Mouse (Mus musculus): ENCODE measurements around the gene Vwa1. TPM values are rescaled to one million over a fixed set of nuclear protein-coding genes. Genes with fewer than 3 reads are reported as not detected.

Vwa1 gene
- polyA plus RNA-seq, 1 experiment from 2014 or later: 0.89 TPM

DNA sequence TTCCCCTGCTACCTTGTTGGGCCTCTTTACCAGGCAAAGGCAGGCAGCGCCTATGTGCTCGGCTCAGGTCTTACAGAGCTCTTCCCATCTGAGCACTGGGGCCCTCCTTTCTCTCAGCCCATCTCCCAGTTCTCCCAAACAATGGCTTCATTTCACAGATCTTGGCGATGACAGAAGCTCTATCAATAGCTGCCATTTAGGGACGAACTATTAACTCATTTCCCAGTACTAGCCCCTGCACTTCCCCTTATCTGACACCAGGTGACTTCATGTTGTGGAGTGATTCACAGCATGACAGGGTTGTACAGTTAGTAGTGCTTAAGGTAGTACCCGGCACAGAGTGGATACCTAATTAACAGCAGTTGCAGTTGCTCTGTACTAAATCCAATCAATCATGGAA lies 11.3 kb upstream of the Vwa1 start, which contains the start of gene Tmem88b:
Tmem88b (minus strand) TSS at position 56 of the 400 bp plus-strand sequence.
- no peak for ATAC-seq (replicated peaks; ENCODE audit: insufficient number of reproducible peaks, low FRiP score, low TSS enrichment)
- Histone ChIP-seq H3K4me3 (ENCODE audit: low read depth, low read length) (peak within 1 kb of the TSS; percentile 57), H3K27ac (ENCODE audit: low read depth, low read length) (peak within 1 kb of the TSS; percentile 70), H3K9ac (ENCODE audit: low read depth, low read length) (peak within 1 kb of the TSS; percentile 58), H3K36me3 (ENCODE audit: control insufficient read depth, insufficient read depth, low read length) (no peaks in the 10 kb centered on the region), H3K9me3 (replicated peaks; ENCODE audit: control insufficient read depth, low read length) (no peaks in the 10 kb centered on the region), H3K4me2 (peak within 1 kb of the TSS; percentile 84), H3K27me3 (ENCODE audit: control insufficient read depth, insufficient read depth, low read length) (no peaks in the 10 kb centered on the region), H3K4me1 (ENCODE audit: control insufficient read depth, insufficient read depth, low read length) (peaks cover 15% of the 10 kb centered on the region)
- WGBS (ENCODE audit: insufficient replicate concordance): 36% methylated on average over 5 of the region's 5 CpGs

DNA sequence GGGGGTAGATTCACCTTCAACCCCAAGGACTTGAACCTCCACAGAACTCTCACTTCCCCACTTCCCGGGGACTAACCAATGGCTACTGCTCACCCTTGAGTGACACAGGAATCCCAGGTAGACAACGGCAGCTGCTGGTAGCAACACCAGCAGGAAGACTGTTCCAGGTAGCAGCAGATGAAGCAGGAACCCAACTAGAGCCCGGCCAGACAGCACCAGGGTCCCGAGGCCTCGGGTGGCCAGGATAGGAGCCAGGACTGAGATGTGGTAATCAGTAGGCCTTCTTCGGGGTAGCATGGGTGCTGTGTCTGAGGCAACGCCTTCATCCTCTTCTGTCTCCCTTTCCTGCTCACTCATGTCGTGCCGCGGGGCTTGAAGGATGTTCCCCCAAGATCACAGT lies 10.7 kb upstream of the Vwa1 start:
- Histone ChIP-seq H3K9me3 (replicated peaks; ENCODE audit: control insufficient read depth, low read length) (no peaks in the 10 kb centered on the region), H3K9ac (ENCODE audit: low read depth, low read length) (peak overlapping the region; percentile 58), H3K4me2 (peak overlapping the region; percentile 41), H3K36me3 (ENCODE audit: control insufficient read depth, insufficient read depth, low read length) (no peaks in the 10 kb centered on the region), H3K4me3 (ENCODE audit: low read depth, low read length) (peak overlapping the region; percentile 57), H3K27ac (ENCODE audit: low read depth, low read length) (peak overlapping the region; percentile 70), H3K4me1 (ENCODE audit: control insufficient read depth, insufficient read depth, low read length) (peaks cover 17% of the 10 kb centered on the region), H3K27me3 (ENCODE audit: control insufficient read depth, insufficient read depth, low read length) (no peaks in the 10 kb centered on the region)
- ATAC-seq (replicated peaks; ENCODE audit: insufficient number of reproducible peaks, low FRiP score, low TSS enrichment): no peak
- WGBS (ENCODE audit: insufficient replicate concordance): 62% methylated on average over 10 of the region's 10 CpGs

- WGBS (ENCODE audit: insufficient replicate concordance): under 1% methylated on average over 52 of the region's 52 CpGs
- Histone ChIP-seq H3K36me3 (ENCODE audit: control insufficient read depth, insufficient read depth, low read length) (no peaks in the 10 kb centered on the region), H3K4me1 (ENCODE audit: control insufficient read depth, insufficient read depth, low read length) (peaks cover 20% of the 10 kb centered on the region), H3K9me3 (replicated peaks; ENCODE audit: control insufficient read depth, low read length) (no peaks in the 10 kb centered on the region), H3K9ac (ENCODE audit: low read depth, low read length) (peak overlapping the region; percentile 78), H3K4me2 (peak overlapping the region; percentile 84), H3K4me3 (ENCODE audit: low read depth, low read length) (peak overlapping the region; percentile 57), H3K27ac (ENCODE audit: low read depth, low read length) (peak overlapping the region; percentile 76), H3K27me3 (ENCODE audit: control insufficient read depth, insufficient read depth, low read length) (no peaks in the 10 kb centered on the region)
- ATAC-seq (replicated peaks; ENCODE audit: insufficient number of reproducible peaks, low FRiP score, low TSS enrichment): peak; percentile 72
Measured at GRCm38 (mm10) chr4:155784081-155784701, 9.7 kb upstream of the Vwa1 start.

DNA sequence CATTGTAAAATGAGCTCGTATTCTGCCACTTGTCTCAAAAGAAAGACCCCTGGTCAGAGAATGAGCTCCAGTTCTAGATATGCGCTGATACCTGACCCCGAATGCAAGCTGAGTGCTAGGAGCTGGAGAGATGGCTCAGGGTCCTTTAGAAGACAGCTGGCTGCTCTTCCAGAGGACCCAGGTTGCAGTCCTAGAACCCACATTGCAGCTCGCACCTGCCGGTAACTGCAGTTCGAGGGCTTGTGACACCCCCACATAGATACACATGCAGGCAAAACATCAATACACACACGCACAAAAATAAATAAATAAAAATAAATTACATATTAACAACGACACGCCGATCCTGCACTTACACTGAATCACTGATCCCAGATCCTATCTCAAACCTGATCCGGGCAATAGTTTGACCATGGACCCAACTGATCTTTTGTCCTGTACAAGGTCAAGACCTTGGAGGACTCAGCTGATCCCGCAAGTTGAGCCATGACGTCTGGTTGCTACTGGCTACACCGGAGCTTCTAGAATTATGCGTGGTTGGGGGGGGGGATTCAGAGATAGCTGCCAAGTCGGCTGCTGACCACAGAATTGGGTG lies 9.1 kb upstream of the Vwa1 start:
- no peaks in the 10 kb centered on the region for H3K36me3 ChIP-seq (ENCODE audit: control insufficient read depth, insufficient read depth, low read length)
- 39% methylated on average over 16 of the region's 16 CpGs for WGBS (ENCODE audit: insufficient replicate concordance)
- H3K4me3 ChIP-seq (ENCODE audit: low read depth, low read length): peak overlapping the region; percentile 57
- peaks cover 20% of the 10 kb centered on the region for H3K4me1 ChIP-seq (ENCODE audit: control insufficient read depth, insufficient read depth, low read length)
- no peaks in the 10 kb centered on the region for H3K9me3 ChIP-seq (replicated peaks; ENCODE audit: control insufficient read depth, low read length)
- H3K9ac ChIP-seq (ENCODE audit: low read depth, low read length): peak overlapping the region; percentile 78
- H3K27me3 ChIP-seq (ENCODE audit: control insufficient read depth, insufficient read depth, low read length): no peaks in the 10 kb centered on the region
- peak overlapping the region; percentile 76 for H3K27ac ChIP-seq (ENCODE audit: low read depth, low read length)
- H3K4me2 ChIP-seq: peak overlapping the region; percentile 84
- peak; percentile 20; the same call in 1 of the 2 replicates for ATAC-seq (replicated peaks; ENCODE audit: insufficient number of reproducible peaks, low FRiP score, low TSS enrichment)

DNA sequence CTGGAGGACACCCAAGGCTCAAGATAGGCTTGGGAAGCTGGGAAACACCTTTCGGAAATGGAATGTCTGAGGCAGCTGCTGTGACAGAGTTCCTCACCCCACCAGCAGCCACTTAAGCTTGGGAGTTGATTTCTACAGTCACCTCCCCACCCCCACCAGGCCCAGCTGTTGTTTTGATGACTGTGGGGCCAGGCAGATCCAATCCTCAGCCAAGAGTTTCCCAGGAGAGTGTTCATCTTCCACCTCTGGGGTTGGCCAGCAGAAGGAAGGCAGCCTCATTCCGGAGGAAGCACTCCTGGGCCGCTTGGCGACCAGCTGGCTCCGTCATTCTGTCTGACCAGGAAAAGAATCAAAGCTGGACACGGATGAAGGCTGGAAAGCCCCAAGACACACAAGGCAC lies 6.4 kb upstream of the Vwa1 start:
- H3K4me1 ChIP-seq (ENCODE audit: control insufficient read depth, insufficient read depth, low read length): peaks cover 33% of the 10 kb centered on the region

GRCm38 (mm10) chr4:155779498-155779897 lies 5.0 kb upstream of the Vwa1 start:
- WGBS (ENCODE audit: insufficient replicate concordance): 83% methylated on average over 4 of the region's 4 CpGs
- Histone ChIP-seq H3K27ac (ENCODE audit: low read depth, low read length) (no peak overlapping the region), H3K27me3 (ENCODE audit: control insufficient read depth, insufficient read depth, low read length) (peaks cover 11% of the 10 kb centered on the region), H3K36me3 (ENCODE audit: control insufficient read depth, insufficient read depth, low read length) (no peaks in the 10 kb centered on the region), H3K4me2 (no peak overlapping the region), H3K9ac (ENCODE audit: low read depth, low read length) (no peak overlapping the region), H3K4me1 (ENCODE audit: control insufficient read depth, insufficient read depth, low read length) (peaks cover 32% of the 10 kb centered on the region), H3K9me3 (replicated peaks; ENCODE audit: control insufficient read depth, low read length) (no peaks in the 10 kb centered on the region), H3K4me3 (ENCODE audit: low read depth, low read length) (no peak overlapping the region)
- no peak for ATAC-seq (replicated peaks; ENCODE audit: insufficient number of reproducible peaks, low FRiP score, low TSS enrichment)

More for the DNA sequence above, 6.4 kb upstream of the Vwa1 start:
- no peaks in the 10 kb centered on the region for H3K27me3 ChIP-seq (ENCODE audit: control insufficient read depth, insufficient read depth, low read length)
- H3K36me3 ChIP-seq (ENCODE audit: control insufficient read depth, insufficient read depth, low read length): no peaks in the 10 kb centered on the region
- H3K9ac ChIP-seq (ENCODE audit: low read depth, low read length): peak overlapping the region; percentile 29; the same call in 1 of the 2 replicates
- H3K9me3 ChIP-seq (replicated peaks; ENCODE audit: control insufficient read depth, low read length): no peaks in the 10 kb centered on the region
- peak overlapping the region; percentile 23; the same call in 1 of the 2 replicates for H3K27ac ChIP-seq (ENCODE audit: low read depth, low read length)
- no peak for ATAC-seq (replicated peaks; ENCODE audit: insufficient number of reproducible peaks, low FRiP score, low TSS enrichment)
- H3K4me2 ChIP-seq: no peak overlapping the region
- H3K4me3 ChIP-seq (ENCODE audit: low read depth, low read length): no peak overlapping the region
- WGBS (ENCODE audit: insufficient replicate concordance): 28% methylated on average over 6 of the region's 6 CpGs

GRCm38 (mm10) chr4:155777816-155778215 lies 3.3 kb upstream of the Vwa1 start:
- no peaks in the 10 kb centered on the region for H3K9me3 ChIP-seq (replicated peaks; ENCODE audit: control insufficient read depth, low read length)
- no peak for ATAC-seq (replicated peaks; ENCODE audit: insufficient number of reproducible peaks, low FRiP score, low TSS enrichment)
- peaks cover 27% of the 10 kb centered on the region for H3K27me3 ChIP-seq (ENCODE audit: control insufficient read depth, insufficient read depth, low read length)
- 57% methylated on average over 2 of the region's 2 CpGs for WGBS (ENCODE audit: insufficient replicate concordance)
- H3K36me3 ChIP-seq (ENCODE audit: control insufficient read depth, insufficient read depth, low read length): no peaks in the 10 kb centered on the region
- H3K4me2 ChIP-seq: no peak overlapping the region
- no peak overlapping the region for H3K27ac ChIP-seq (ENCODE audit: low read depth, low read length)
- H3K9ac ChIP-seq (ENCODE audit: low read depth, low read length): no peak overlapping the region
- no peak overlapping the region for H3K4me3 ChIP-seq (ENCODE audit: low read depth, low read length)
- peaks cover 35% of the 10 kb centered on the region for H3K4me1 ChIP-seq (ENCODE audit: control insufficient read depth, insufficient read depth, low read length)

- H3K4me2 ChIP-seq: no peak overlapping the region
- no peak overlapping the region for H3K4me3 ChIP-seq (ENCODE audit: low read depth, low read length)
- no peaks in the 10 kb centered on the region for H3K9me3 ChIP-seq (replicated peaks; ENCODE audit: control insufficient read depth, low read length)
- ATAC-seq (replicated peaks; ENCODE audit: insufficient number of reproducible peaks, low FRiP score, low TSS enrichment): no peak
- H3K4me1 ChIP-seq (ENCODE audit: control insufficient read depth, insufficient read depth, low read length): peaks cover 33% of the 10 kb centered on the region
- H3K36me3 ChIP-seq (ENCODE audit: control insufficient read depth, insufficient read depth, low read length): no peaks in the 10 kb centered on the region
- 43% methylated on average over 2 of the region's 2 CpGs for WGBS (ENCODE audit: insufficient replicate concordance)
- peaks cover 37% of the 10 kb centered on the region for H3K27me3 ChIP-seq (ENCODE audit: control insufficient read depth, insufficient read depth, low read length)
- no peak overlapping the region for H3K9ac ChIP-seq (ENCODE audit: low read depth, low read length)
- no peak overlapping the region for H3K27ac ChIP-seq (ENCODE audit: low read depth, low read length)
Measured at GRCm38 (mm10) chr4:155776704-155777335, 2.3 kb upstream of the Vwa1 start.

Data from heart, embryonic 11.5 days (tissue).